Mouse (Mus musculus): Measurements from ENCODE around the gene Myl3. TPM values are rescaled to one million over a fixed set of nuclear protein-coding genes. Genes with fewer than 3 reads are reported as not detected.

Gene Myl3
- total and polyA plus RNA-seq, 3 experiments, result not detected

DNA sequence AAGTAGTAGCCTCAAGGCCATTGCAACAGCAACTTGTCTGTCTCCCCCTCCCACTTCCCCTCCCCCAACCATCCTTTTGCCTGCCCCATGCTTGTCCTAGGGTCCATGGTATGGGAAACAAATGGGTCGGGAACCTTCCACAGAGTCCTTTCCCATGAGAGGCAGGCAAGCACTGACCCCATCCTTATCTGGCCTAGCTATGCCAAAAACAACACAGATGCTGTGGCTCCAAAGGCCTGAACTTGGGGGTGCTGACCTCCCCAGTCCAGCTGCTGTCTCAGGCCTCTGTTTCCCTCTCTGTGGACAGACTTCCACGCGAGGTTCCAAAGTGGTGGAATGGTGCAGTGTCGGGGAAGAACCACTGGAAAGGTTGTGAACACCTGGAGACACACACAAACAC is 12.1 kb downstream of the Myl3 start:
- TF ChIP-seq RCOR1 (IDR thresholded peaks at IDR 0.05; ENCODE audit: low read depth, low read length) (no peak), ZNF384 (IDR thresholded peaks at IDR 0.05; ENCODE audit: low read depth, low read length) (no peak), SMC3 (IDR thresholded peaks at IDR 0.05; ENCODE audit: low read depth, low read length) (no peak), UBTF (IDR thresholded peaks at IDR 0.05; ENCODE audit: borderline replicate concordance, insufficient read depth, low read depth, low read length) (no peak), SIN3A (IDR thresholded peaks at IDR 0.05; ENCODE audit: low read length) (no peak), EP300 (IDR thresholded peaks at IDR 0.05; ENCODE audit: low read depth in 1 of 2, low read length in 2 of 2) (no peak), HCFC1 (IDR thresholded peaks at IDR 0.05; ENCODE audit: low read depth, low read length) (no peak), MYB (IDR thresholded peaks at IDR 0.05; ENCODE audit: low read depth, low read length) (no peak), JUND (IDR thresholded peaks at IDR 0.05; ENCODE audit: low read depth, low read length) (no peak), RAD21 (IDR thresholded peaks at IDR 0.05; ENCODE audit: low read depth, low read length) (no peak), POLR2AphosphoS2 (IDR thresholded peaks at IDR 0.05; ENCODE audit: low read length) (no peak), KAT2A (conservative IDR thresholded peaks at IDR 0.05; ENCODE audit: low read depth, low read length) (no peak), MEF2A (IDR thresholded peaks at IDR 0.05; ENCODE audit: extremely low read depth, insufficient replicate concordance, low read depth, low read length, poor library complexity, severe bottlenecking) (no peak), ZKSCAN1 (IDR thresholded peaks at IDR 0.05; ENCODE audit: low read depth, low read length) (no peak), MAZ (IDR thresholded peaks at IDR 0.05; ENCODE audit: low read depth, low read length) (no peak), NELFE (IDR thresholded peaks at IDR 0.05; ENCODE audit: low read depth, low read length) (no peak), MYC (IDR thresholded peaks at IDR 0.05; ENCODE audit: low read depth, low read length) (no peak)
- Histone ChIP-seq H3K27me3 (ENCODE audit: control insufficient read depth in 1 of 2, insufficient read depth in 2 of 2, low read length in 2 of 2) (peaks cover 1 to 3% of the 10 kb centered on the region in 2 experiments; a peak in 2 of 4 replicates), H3K9ac (ENCODE audit: control insufficient read depth, low read depth, low read length, poor library complexity, severe bottlenecking) (no peak overlapping the region), H3K4me1 (ENCODE audit: control insufficient read depth in 1 of 2, insufficient read depth in 2 of 2, low read length in 2 of 2) (no peaks in the 10 kb centered on the region), H3K9me3 (replicated peaks; ENCODE audit: insufficient read depth, low read length) (no peaks in the 10 kb centered on the region), H3K36me3 (ENCODE audit: control insufficient read depth in 1 of 2, insufficient read depth in 2 of 2, low read length in 2 of 2) (no peaks in the 10 kb centered on the region), H3K27ac (ENCODE audit: control insufficient read depth, low read depth, low read length) (no peak overlapping the region), H3K4me3 (ENCODE audit: control insufficient read depth in 1 of 2, insufficient read depth in 1 of 2, low read depth in 2 of 2, low read length in 2 of 2) (no peak overlapping the region), H3K79me2 (ENCODE audit: control insufficient read depth, insufficient read depth, low read length, poor library complexity) (no peaks in the 10 kb centered on the region)
- DNase-seq (ENCODE audit: low read depth, low spot score), result no peak

DNA sequence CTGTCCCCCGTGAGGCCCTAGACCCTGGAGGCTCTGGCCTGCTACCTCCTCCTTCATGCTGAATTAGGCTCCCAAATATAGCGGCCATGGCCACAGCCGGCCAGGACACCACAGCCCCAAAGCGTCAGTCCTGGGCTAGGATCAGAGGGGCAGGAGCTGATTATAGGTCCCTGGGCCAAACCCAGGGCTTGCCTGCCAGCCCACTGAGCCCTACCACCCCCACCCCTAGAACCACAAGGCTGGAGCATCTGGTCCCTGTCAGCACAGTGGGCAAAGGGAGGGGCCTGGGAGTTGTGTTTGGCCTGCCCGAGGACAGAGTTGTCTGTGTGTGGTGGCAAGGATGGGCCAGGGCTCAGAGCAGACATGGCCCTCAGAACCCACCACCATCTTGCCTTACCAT is 16.2 kb downstream of the Myl3 start:
- no peak for TF ChIP-seq ZC3H11A (IDR thresholded peaks at IDR 0.05; ENCODE audit: low read depth, low read length)
- no peak for TF ChIP-seq RCOR1 (IDR thresholded peaks at IDR 0.05; ENCODE audit: low read depth, low read length)
- TF ChIP-seq GABPA (IDR thresholded peaks at IDR 0.05; ENCODE audit: low read depth, low read length), result no peak
- TF ChIP-seq CHD2 (IDR thresholded peaks at IDR 0.05; ENCODE audit: low read length), result no peak
- TF ChIP-seq TBP (IDR thresholded peaks at IDR 0.05; ENCODE audit: low read depth, low read length), result no peak
- TF ChIP-seq BHLHE40 (IDR thresholded peaks at IDR 0.05; ENCODE audit: borderline replicate concordance, low read depth, low read length), result no peak
- no peak for TF ChIP-seq ZKSCAN1 (IDR thresholded peaks at IDR 0.05; ENCODE audit: low read depth, low read length)
- no peak for TF ChIP-seq POLR2AphosphoS2 (IDR thresholded peaks at IDR 0.05; ENCODE audit: low read length)
- no peak for TF ChIP-seq MXI1 (IDR thresholded peaks at IDR 0.05; ENCODE audit: low read depth, low read length)
- H3K27ac ChIP-seq (ENCODE audit: control insufficient read depth, low read depth, low read length), result no peak overlapping the region
- H3K79me2 ChIP-seq (ENCODE audit: control insufficient read depth, insufficient read depth, low read length, poor library complexity), result no peaks in the 10 kb centered on the region
- no peak for DNase-seq (ENCODE audit: low read depth, low spot score)
- H3K9me3 ChIP-seq (replicated peaks; ENCODE audit: insufficient read depth, low read length), result no peaks in the 10 kb centered on the region
- H3K4me1 ChIP-seq (ENCODE audit: control insufficient read depth in 1 of 2, insufficient read depth in 2 of 2, low read length in 2 of 2), result no peaks in the 10 kb centered on the region
- no peaks in the 10 kb centered on the region for H3K36me3 ChIP-seq (ENCODE audit: control insufficient read depth in 1 of 2, insufficient read depth in 2 of 2, low read length in 2 of 2)
- H3K4me3 ChIP-seq (ENCODE audit: control insufficient read depth in 1 of 2, insufficient read depth in 1 of 2, low read depth in 2 of 2, low read length in 2 of 2), result no peak overlapping the region
- H3K9ac ChIP-seq (ENCODE audit: control insufficient read depth, low read depth, low read length, poor library complexity, severe bottlenecking), result no peak overlapping the region
- H3K27me3 ChIP-seq (ENCODE audit: control insufficient read depth in 1 of 2, insufficient read depth in 2 of 2, low read length in 2 of 2), result no peaks in the 10 kb centered on the region
